Mouse (Mus musculus): Measurements from ENCODE around the gene Cbarp.

- TF ChIP-seq CTCF (IDR thresholded peaks at IDR 0.05) (no peak), EP300 (IDR thresholded peaks at IDR 0.05) (no peak)
Measured at GRCm38 (mm10) chr10:80179068-80180051, 38.7 kb upstream of the Cbarp start, which contains the start of gene Efna2.

Data from lung, postnatal 0 days (tissue).